Mouse (Mus musculus) heart, adult 9 months (tissue): ENCODE results near the gene Cer1.
A peak's percentile ranks its signal among the peaks of the same experiment; 100 is the strongest.

ENCODE experiments used
- DNase-seq, 2 experiments: peaks; one replicate each; pipeline ENCODE4 v3.0.0; 2022; ENCODE audit warnings: low spot score in 2 of 2

Gene Cer1

GRCm38 (mm10) chr4:82884636-82885534 lies at the start of gene Cer1:
Cer1 (minus strand) TSS chr4:82885148.
- DNase-seq, result peak in 1 of 2 experiments; percentile 4

GRCm38 (mm10) chr4:82934308-82934707 lies 49.4 kb upstream of the Cer1 start:
- DNase-seq, result peak; percentile 21 to 29

GRCm38 (mm10) chr4:82933698-82934210 lies 48.8 kb upstream of the Cer1 start:
- DNase-seq, result peak; percentile 4 to 61

- no peak for DNase-seq
Measured at GRCm38 (mm10) chr4:82930079-82930478, 45.1 kb upstream of the Cer1 start.

- no peak for DNase-seq
Measured at GRCm38 (mm10) chr4:82921962-82922361, 37.0 kb upstream of the Cer1 start.

GRCm38 (mm10) chr4:82918625-82919024 lies 33.7 kb upstream of the Cer1 start:
- DNase-seq, result no peak

GRCm38 (mm10) chr4:82916678-82917050 lies 31.7 kb upstream of the Cer1 start:
- DNase-seq, result no peak

GRCm38 (mm10) chr4:82916003-82916677 lies 31.2 kb upstream of the Cer1 start:
- DNase-seq, result peak; percentile 6 to 24

- DNase-seq, result peak; percentile 2 to 3
Measured at GRCm38 (mm10) chr4:82915576-82915975, 30.6 kb upstream of the Cer1 start.

GRCm38 (mm10) chr4:82914601-82915143 lies 29.7 kb upstream of the Cer1 start:
- no peak for DNase-seq

GRCm38 (mm10) chr4:82895227-82895626 lies 10.3 kb upstream of the Cer1 start:
- DNase-seq, result no peak

- no peak for DNase-seq
Measured at GRCm38 (mm10) chr4:82892247-82892646, 7.3 kb upstream of the Cer1 start.

GRCm38 (mm10) chr4:82891566-82891965 lies 6.6 kb upstream of the Cer1 start:
- no peak for DNase-seq

GRCm38 (mm10) chr4:82891049-82891448 lies 6.1 kb upstream of the Cer1 start:
- DNase-seq, result no peak

GRCm38 (mm10) chr4:82890585-82890984 lies 5.6 kb upstream of the Cer1 start:
- no peak for DNase-seq

GRCm38 (mm10) chr4:82886148-82886547 lies 1.2 kb upstream of the Cer1 start:
- DNase-seq, result no peak

- DNase-seq, result no peak
Measured at GRCm38 (mm10) chr4:82885535-82885913, 576 bp upstream of the Cer1 start.

- DNase-seq, result no peak
Measured at GRCm38 (mm10) chr4:82882500-82882899, 2.4 kb downstream of the Cer1 start.

GRCm38 (mm10) chr4:82881366-82881765 lies 3.6 kb downstream of the Cer1 start:
- DNase-seq, result no peak

- DNase-seq, result no peak
Measured at GRCm38 (mm10) chr4:82880243-82880642, 4.7 kb downstream of the Cer1 start.

- no peak for DNase-seq
Measured at GRCm38 (mm10) chr4:82879152-82879551, 5.8 kb downstream of the Cer1 start.

GRCm38 (mm10) chr4:82876656-82877055 lies 8.3 kb downstream of the Cer1 start:
- no peak for DNase-seq

GRCm38 (mm10) chr4:82875532-82875931 lies 9.4 kb downstream of the Cer1 start:
- DNase-seq, result no peak
